Mouse (Mus musculus) heart, embryonic 14.5 days (tissue): ENCODE measurements around the gene Gpc5. TPM values are rescaled to one million over a fixed set of nuclear protein-coding genes. Genes with fewer than 3 reads are reported as not detected.

Experiments used
- ATAC-seq: fragments of 200-750 bp; cut with Nextera tagmentation; 2 replicates; pipeline ENCODE4 v1.8.0; 2017; ENCODE audit warnings: low read depth, moderate TSS enrichment; ENCODE audit not compliant: insufficient number of reproducible peaks, insufficient read depth, low FRiP score
- H3K27ac ChIP-seq, 2 experiments: fragments of 200-500 bp in 1 of 2; fragments of 300-500 bp in 1 of 2; sonication (generic) in 1 of 2; replicated peaks in 1 of 2; 2 replicates each; pipeline ENCODE4 v1.5.1; 2012 to 2014; ENCODE audit warnings: low read depth in 2 of 2, low read length in 2 of 2, control low read depth in 1 of 2, mild to moderate bottlenecking in 1 of 2, mixed read lengths in 1 of 2; ENCODE audit not compliant: control insufficient read depth in 1 of 2, insufficient read depth in 1 of 2
- H3K27me3 ChIP-seq: fragments of 300-500 bp; sonication (generic); 2 replicates; pipeline ENCODE4 v1.6.1; 2014; ENCODE audit warnings: mild to moderate bottlenecking, low read length, control low read depth; ENCODE audit not compliant: control insufficient read depth, insufficient read depth
- H3K36me3 ChIP-seq: fragments of 300-500 bp; sonication (generic); 2 replicates; pipeline ENCODE4 v1.6.1; 2014; ENCODE audit warnings: mild to moderate bottlenecking, control low read depth, low read length, mixed read lengths; ENCODE audit not compliant: control insufficient read depth, insufficient read depth
- H3K4me1 ChIP-seq, 2 experiments: fragments of 200-500 bp in 1 of 2; fragments of 300-500 bp in 1 of 2; sonication (generic) in 1 of 2; 2 replicates each; pipeline ENCODE4 v1.6.1; 2012 to 2014; ENCODE audit warnings: low read length in 2 of 2, control low read depth in 1 of 2, mixed read lengths in 1 of 2; ENCODE audit not compliant: control insufficient read depth in 2 of 2, insufficient read depth in 2 of 2
- H3K4me2 ChIP-seq: fragments of 300-500 bp; sonication (generic); 2 replicates; pipeline ENCODE4 v1.6.1; 2014; ENCODE audit warnings: mild to moderate bottlenecking, low read length
- H3K4me3 ChIP-seq, 2 experiments: fragments of 200-500 bp in 1 of 2; fragments of 300-500 bp in 1 of 2; sonication (generic) in 1 of 2; 2 replicates each; pipeline ENCODE4 v1.5.1; 2012 to 2014; ENCODE audit warnings: low read length in 2 of 2, mild to moderate bottlenecking in 2 of 2, control low read depth in 1 of 2, low read depth in 1 of 2, moderate library complexity in 1 of 2; ENCODE audit not compliant: control insufficient read depth in 1 of 2, insufficient read depth in 1 of 2
- H3K9ac ChIP-seq: fragments of 300-500 bp; sonication (generic); 2 replicates; pipeline ENCODE4 v1.6.1; 2014; ENCODE audit warnings: mild to moderate bottlenecking, low read length
- H3K9me3 ChIP-seq: fragments of 300-500 bp; sonication (generic); 2 replicates; pipeline ENCODE4 v1.6.1; 2016; ENCODE audit warnings: low read length, control low read depth; ENCODE audit not compliant: control insufficient read depth
- WGBS: fragments of 180-500 bp; shearing (Covaris S2); extraction: QIAGEN DNeasy Blood & Tissue Kit; methylation state at CpG from one replicate; pipeline ENCODE4 v1.1.7; 2014; 5-methylcytosine and 5-hydroxymethylcytosine counted together
- polyA plus RNA-seq: library from polyadenylated mRNA; unstranded; fragments of >200 nt; fragmentation: Nextera tagmentation; extraction: Ambion mirVana; gene quantifications from 2 replicates; pipeline ENCODE4 v1.2.1, GENCODE M21; 2014

Gpc5 gene
- polyA plus RNA-seq, 1 experiment from 2014 or later: 0.32 TPM

GRCm38 (mm10) chr14:115616846-115617245 is 524.8 kb downstream of the Gpc5 start:
- no peaks in the 10 kb centered on the region for H3K36me3 ChIP-seq
- H3K9me3 ChIP-seq: no peaks in the 10 kb centered on the region
- H3K27me3 ChIP-seq: no peaks in the 10 kb centered on the region
- no peaks in the 10 kb centered on the region for H3K4me1 ChIP-seq
- H3K27ac ChIP-seq: no peak overlapping the region
- no peak for ATAC-seq
- no peak overlapping the region for H3K9ac ChIP-seq
- 48% methylated on average over 7 of the region's 7 CpGs for WGBS
- no peak overlapping the region for H3K4me3 ChIP-seq
- H3K4me2 ChIP-seq: no peak overlapping the region

GRCm38 (mm10) chr14:115620473-115620872 is 528.5 kb downstream of the Gpc5 start:
- Histone ChIP-seq H3K27me3 (no peaks in the 10 kb centered on the region), H3K4me3 (no peak overlapping the region), H3K9ac (no peak overlapping the region), H3K36me3 (no peaks in the 10 kb centered on the region), H3K4me1 (no peaks in the 10 kb centered on the region), H3K9me3 (no peaks in the 10 kb centered on the region), H3K4me2 (no peak overlapping the region), H3K27ac (no peak overlapping the region)
- no peak for ATAC-seq

DNA sequence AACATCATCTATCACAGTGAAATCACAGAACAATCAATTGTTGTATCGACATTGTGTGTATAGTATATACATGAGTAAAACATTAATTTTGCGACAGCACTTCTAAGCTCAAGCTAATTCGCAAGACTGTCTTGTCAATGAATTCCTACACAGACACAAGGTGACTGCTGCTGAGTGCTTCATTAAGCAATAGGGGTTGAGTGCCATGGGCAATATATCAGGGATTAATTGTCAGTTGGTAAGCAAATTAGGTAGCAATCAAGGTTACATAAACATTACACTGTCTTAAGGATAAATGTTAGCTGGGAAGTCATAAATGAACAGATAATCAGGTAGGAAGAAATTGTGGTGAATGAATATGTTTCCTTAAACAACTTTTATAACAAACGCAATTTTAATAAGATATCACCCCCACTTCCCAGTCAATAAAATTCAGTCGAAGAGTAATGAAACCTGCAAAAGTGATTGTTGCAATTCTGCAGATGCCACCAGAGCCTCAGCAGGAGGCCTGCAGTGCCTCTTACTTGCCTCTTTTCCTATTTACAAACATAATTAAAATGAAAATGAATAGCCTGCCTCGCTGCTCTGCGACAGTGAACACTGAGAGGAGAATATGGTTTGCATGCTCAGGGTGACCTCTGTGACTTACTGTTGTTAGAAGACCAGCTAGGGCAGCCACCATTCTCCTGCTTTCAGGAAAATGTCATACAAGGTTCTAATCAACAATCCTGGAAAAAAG is 539.3 kb downstream of the Gpc5 start:
- Histone ChIP-seq H3K4me2 (no peak overlapping the region), H3K27me3 (no peaks in the 10 kb centered on the region), H3K36me3 (no peaks in the 10 kb centered on the region), H3K9ac (no peak overlapping the region), H3K9me3 (peaks cover 8% of the 10 kb centered on the region), H3K4me3 (no peak overlapping the region), H3K4me1 (no peaks in the 10 kb centered on the region), H3K27ac (no peak overlapping the region)
- no peak for ATAC-seq
- 82% methylated on average over 7 of the region's 7 CpGs for WGBS

- 55% methylated on average over 1 of the region's 1 CpGs for WGBS
- no peaks in the 10 kb centered on the region for H3K4me1 ChIP-seq
- no peak overlapping the region for H3K4me3 ChIP-seq
- no peak overlapping the region for H3K27ac ChIP-seq
- no peaks in the 10 kb centered on the region for H3K36me3 ChIP-seq
- no peak overlapping the region for H3K4me2 ChIP-seq
- no peaks in the 10 kb centered on the region for H3K27me3 ChIP-seq
- peaks cover 8% of the 10 kb centered on the region for H3K9me3 ChIP-seq
- H3K9ac ChIP-seq: no peak overlapping the region
- no peak for ATAC-seq
Observed at GRCm38 (mm10) chr14:115633311-115633710, 541.3 kb downstream of the Gpc5 start.

GRCm38 (mm10) chr14:115679875-115680274 is 587.9 kb downstream of the Gpc5 start:
- Histone ChIP-seq H3K4me3 (no peak overlapping the region), H3K4me2 (no peak overlapping the region), H3K27me3 (no peaks in the 10 kb centered on the region), H3K9ac (no peak overlapping the region), H3K9me3 (no peaks in the 10 kb centered on the region), H3K27ac (no peak overlapping the region), H3K4me1 (no peaks in the 10 kb centered on the region), H3K36me3 (no peaks in the 10 kb centered on the region)
- WGBS: 81% methylated on average over 2 of the region's 2 CpGs
- no peak for ATAC-seq

GRCm38 (mm10) chr14:115746013-115746412 is 654.0 kb downstream of the Gpc5 start:
- WGBS: 87% methylated on average over 1 of the region's 1 CpGs
- ATAC-seq: no peak

GRCm38 (mm10) chr14:115760241-115760640 is 668.2 kb downstream of the Gpc5 start:
- no peak overlapping the region for H3K4me3 ChIP-seq
- H3K9me3 ChIP-seq: no peaks in the 10 kb centered on the region
- WGBS: 59% methylated on average over 5 of the region's 5 CpGs
- H3K36me3 ChIP-seq: no peaks in the 10 kb centered on the region
- H3K4me1 ChIP-seq: no peaks in the 10 kb centered on the region
- H3K9ac ChIP-seq: no peak overlapping the region
- H3K4me2 ChIP-seq: no peak overlapping the region
- no peak overlapping the region for H3K27ac ChIP-seq
- no peaks in the 10 kb centered on the region for H3K27me3 ChIP-seq
- ATAC-seq: no peak

More at GRCm38 (mm10) chr14:115746013-115746412, 654.0 kb downstream of the Gpc5 start:
- Histone ChIP-seq H3K4me1 (no peaks in the 10 kb centered on the region), H3K27me3 (no peaks in the 10 kb centered on the region), H3K36me3 (no peaks in the 10 kb centered on the region), H3K27ac (no peak overlapping the region), H3K4me2 (no peak overlapping the region), H3K4me3 (no peak overlapping the region), H3K9ac (no peak overlapping the region), H3K9me3 (no peaks in the 10 kb centered on the region)
